Mouse (Mus musculus): ENCODE results near the gene Man2a2. TPM values are rescaled to one million over a fixed set of nuclear protein-coding genes. Genes with fewer than 3 reads are reported as not detected.

Gene Man2a2
- polyA plus RNA-seq, 1 experiment from 2014 or later, result 19.5 TPM

GRCm38 (mm10) chr7:80387033-80387632 is 16.0 kb upstream of the Man2a2 start:
- WGBS, result 36% methylated on average over 17 of the region's 17 CpGs
- H3K4me3 ChIP-seq (ENCODE audit: control insufficient read depth in 1 of 2, insufficient read depth in 1 of 2, low read depth in 1 of 2, low read length in 2 of 2), result peak overlapping the region; percentile 41 to 44

GRCm38 (mm10) chr7:80386235-80386930 is 15.2 kb upstream of the Man2a2 start:
- Histone ChIP-seq H3K9me3 (ENCODE audit: control insufficient read depth, low read length) (no peaks in the 10 kb centered on the region), H3K27ac (replicated peaks in 1 of 2; ENCODE audit: control insufficient read depth in 1 of 2, insufficient read depth in 1 of 2, low read depth in 2 of 2, low read length in 2 of 2) (peak overlapping the region; percentile 21 to 80), H3K27me3 (ENCODE audit: control insufficient read depth, insufficient read depth, low read length) (no peaks in the 10 kb centered on the region), H3K9ac (ENCODE audit: low read length) (peak overlapping the region; percentile 75), H3K36me3 (ENCODE audit: control insufficient read depth, insufficient read depth, low read length) (peaks cover 38% of the 10 kb centered on the region), H3K4me2 (ENCODE audit: low read length) (peak overlapping the region; percentile 73), H3K4me1 (ENCODE audit: control insufficient read depth in 2 of 2, insufficient read depth in 2 of 2, low read length in 2 of 2) (peaks cover 5 to 21% of the 10 kb centered on the region in 2 experiments; a peak in 3 of 4 replicates), H3K4me3 (ENCODE audit: control insufficient read depth in 1 of 2, insufficient read depth in 1 of 2, low read depth in 1 of 2, low read length in 2 of 2) (peak overlapping the region; percentile 41 to 44)
- 31% methylated on average over 16 of the region's 18 CpGs for WGBS
- ATAC-seq (ENCODE audit: insufficient number of reproducible peaks, insufficient read depth, low FRiP score, low read depth), result peak; percentile 40; the same call in 1 of the 2 replicates

More at GRCm38 (mm10) chr7:80387033-80387632, 16.0 kb upstream of the Man2a2 start:
- 0 out of 2 replicates have a peak, but pooled peaks have one; percentile 27 for ATAC-seq (ENCODE audit: insufficient number of reproducible peaks, insufficient read depth, low FRiP score, low read depth)
- Histone ChIP-seq H3K4me1 (ENCODE audit: control insufficient read depth in 2 of 2, insufficient read depth in 2 of 2, low read length in 2 of 2) (peaks cover 5 to 21% of the 10 kb centered on the region in 2 experiments; a peak in 3 of 4 replicates), H3K9ac (ENCODE audit: low read length) (peak overlapping the region; percentile 75), H3K4me2 (ENCODE audit: low read length) (peak overlapping the region; percentile 73), H3K36me3 (ENCODE audit: control insufficient read depth, insufficient read depth, low read length) (peaks cover 39% of the 10 kb centered on the region), H3K27me3 (ENCODE audit: control insufficient read depth, insufficient read depth, low read length) (no peaks in the 10 kb centered on the region), H3K9me3 (ENCODE audit: control insufficient read depth, low read length) (no peaks in the 10 kb centered on the region), H3K27ac (replicated peaks in 1 of 2; ENCODE audit: control insufficient read depth in 1 of 2, insufficient read depth in 1 of 2, low read depth in 2 of 2, low read length in 2 of 2) (peak overlapping the region; percentile 57 to 80)

GRCm38 (mm10) chr7:80382919-80383318 is 11.7 kb upstream of the Man2a2 start:
- no peak for ATAC-seq (ENCODE audit: insufficient number of reproducible peaks, insufficient read depth, low FRiP score, low read depth)
- Histone ChIP-seq H3K27me3 (ENCODE audit: control insufficient read depth, insufficient read depth, low read length) (no peaks in the 10 kb centered on the region), H3K36me3 (ENCODE audit: control insufficient read depth, insufficient read depth, low read length) (peaks cover 40% of the 10 kb centered on the region), H3K9me3 (ENCODE audit: control insufficient read depth, low read length) (no peaks in the 10 kb centered on the region), H3K4me1 (ENCODE audit: control insufficient read depth in 2 of 2, insufficient read depth in 2 of 2, low read length in 2 of 2) (peaks cover 5 to 17% of the 10 kb centered on the region in 2 experiments; a peak in 3 of 4 replicates), H3K4me3 (ENCODE audit: control insufficient read depth in 1 of 2, insufficient read depth in 1 of 2, low read depth in 1 of 2, low read length in 2 of 2) (no peak overlapping the region), H3K4me2 (ENCODE audit: low read length) (no peak overlapping the region), H3K27ac (replicated peaks in 1 of 2; ENCODE audit: control insufficient read depth in 1 of 2, insufficient read depth in 1 of 2, low read depth in 2 of 2, low read length in 2 of 2) (no peak overlapping the region), H3K9ac (ENCODE audit: low read length) (no peak overlapping the region)
- WGBS, result 78% methylated on average over 11 of the region's 11 CpGs

- H3K9ac ChIP-seq (ENCODE audit: low read length), result no peak overlapping the region
- no peaks in the 10 kb centered on the region for H3K9me3 ChIP-seq (ENCODE audit: control insufficient read depth, low read length)
- H3K27me3 ChIP-seq (ENCODE audit: control insufficient read depth, insufficient read depth, low read length), result no peaks in the 10 kb centered on the region
- WGBS, result 58% methylated on average over 13 of the region's 13 CpGs
- ATAC-seq (ENCODE audit: insufficient number of reproducible peaks, insufficient read depth, low FRiP score, low read depth), result no peak
- no peak overlapping the region for H3K27ac ChIP-seq (replicated peaks in 1 of 2; ENCODE audit: control insufficient read depth in 1 of 2, insufficient read depth in 1 of 2, low read depth in 2 of 2, low read length in 2 of 2)
- peaks cover 0 to 3% of the 10 kb centered on the region in 2 experiments; a peak in 1 of 4 replicates for H3K4me1 ChIP-seq (ENCODE audit: control insufficient read depth in 2 of 2, insufficient read depth in 2 of 2, low read length in 2 of 2)
- peaks cover 40% of the 10 kb centered on the region for H3K36me3 ChIP-seq (ENCODE audit: control insufficient read depth, insufficient read depth, low read length)
- no peak overlapping the region for H3K4me3 ChIP-seq (ENCODE audit: control insufficient read depth in 1 of 2, insufficient read depth in 1 of 2, low read depth in 1 of 2, low read length in 2 of 2)
- no peak overlapping the region for H3K4me2 ChIP-seq (ENCODE audit: low read length)
Measured at GRCm38 (mm10) chr7:80379531-80379930, 8.4 kb upstream of the Man2a2 start.

- H3K27ac ChIP-seq (replicated peaks in 1 of 2; ENCODE audit: control insufficient read depth in 1 of 2, insufficient read depth in 1 of 2, low read depth in 2 of 2, low read length in 2 of 2), result no peak overlapping the region
- no peaks in the 10 kb centered on the region for H3K27me3 ChIP-seq (ENCODE audit: control insufficient read depth, insufficient read depth, low read length)
- 25% methylated on average over 6 of the region's 6 CpGs for WGBS
- H3K4me1 ChIP-seq (ENCODE audit: control insufficient read depth in 2 of 2, insufficient read depth in 2 of 2, low read length in 2 of 2), result peaks cover 0 to 3% of the 10 kb centered on the region in 2 experiments; a peak in 1 of 4 replicates
- H3K9me3 ChIP-seq (ENCODE audit: control insufficient read depth, low read length), result no peaks in the 10 kb centered on the region
- ATAC-seq (ENCODE audit: insufficient number of reproducible peaks, insufficient read depth, low FRiP score, low read depth), result no peak
- no peak overlapping the region for H3K9ac ChIP-seq (ENCODE audit: low read length)
- H3K4me2 ChIP-seq (ENCODE audit: low read length), result no peak overlapping the region
- H3K36me3 ChIP-seq (ENCODE audit: control insufficient read depth, insufficient read depth, low read length), result peaks cover 28% of the 10 kb centered on the region
- no peak overlapping the region for H3K4me3 ChIP-seq (ENCODE audit: control insufficient read depth in 1 of 2, insufficient read depth in 1 of 2, low read depth in 1 of 2, low read length in 2 of 2)
Measured at GRCm38 (mm10) chr7:80377471-80377870, 6.3 kb upstream of the Man2a2 start.

GRCm38 (mm10) chr7:80376192-80376591 is 5.0 kb upstream of the Man2a2 start:
- H3K9ac ChIP-seq (ENCODE audit: low read length), result no peak overlapping the region
- peaks cover 0 to 3% of the 10 kb centered on the region in 2 experiments; a peak in 1 of 4 replicates for H3K4me1 ChIP-seq (ENCODE audit: control insufficient read depth in 2 of 2, insufficient read depth in 2 of 2, low read length in 2 of 2)
- no peak overlapping the region for H3K27ac ChIP-seq (replicated peaks in 1 of 2; ENCODE audit: control insufficient read depth in 1 of 2, insufficient read depth in 1 of 2, low read depth in 2 of 2, low read length in 2 of 2)
- peaks cover 19% of the 10 kb centered on the region; the same call in 1 of the 2 replicates for H3K36me3 ChIP-seq (ENCODE audit: control insufficient read depth, insufficient read depth, low read length)
- H3K9me3 ChIP-seq (ENCODE audit: control insufficient read depth, low read length), result no peaks in the 10 kb centered on the region
- H3K4me2 ChIP-seq (ENCODE audit: low read length), result no peak overlapping the region
- no peak overlapping the region for H3K4me3 ChIP-seq (ENCODE audit: control insufficient read depth in 1 of 2, insufficient read depth in 1 of 2, low read depth in 1 of 2, low read length in 2 of 2)
- no peak for ATAC-seq (ENCODE audit: insufficient number of reproducible peaks, insufficient read depth, low FRiP score, low read depth)
- H3K27me3 ChIP-seq (ENCODE audit: control insufficient read depth, insufficient read depth, low read length), result no peaks in the 10 kb centered on the region
- WGBS, result 81% methylated on average over 10 of the region's 10 CpGs

GRCm38 (mm10) chr7:80375376-80376039 is 4.3 kb upstream of the Man2a2 start:
- Histone ChIP-seq H3K4me3 (ENCODE audit: control insufficient read depth in 1 of 2, insufficient read depth in 1 of 2, low read depth in 1 of 2, low read length in 2 of 2) (no peak overlapping the region), H3K9me3 (ENCODE audit: control insufficient read depth, low read length) (no peaks in the 10 kb centered on the region), H3K27ac (replicated peaks in 1 of 2; ENCODE audit: control insufficient read depth in 1 of 2, insufficient read depth in 1 of 2, low read depth in 2 of 2, low read length in 2 of 2) (no peak overlapping the region), H3K9ac (ENCODE audit: low read length) (no peak overlapping the region), H3K4me1 (ENCODE audit: control insufficient read depth in 2 of 2, insufficient read depth in 2 of 2, low read length in 2 of 2) (peaks cover 0 to 3% of the 10 kb centered on the region in 2 experiments; a peak in 1 of 4 replicates), H3K4me2 (ENCODE audit: low read length) (no peak overlapping the region), H3K36me3 (ENCODE audit: control insufficient read depth, insufficient read depth, low read length) (peaks cover 14% of the 10 kb centered on the region; the same call in 1 of the 2 replicates), H3K27me3 (ENCODE audit: control insufficient read depth, insufficient read depth, low read length) (no peaks in the 10 kb centered on the region)
- no peak for ATAC-seq (ENCODE audit: insufficient number of reproducible peaks, insufficient read depth, low FRiP score, low read depth)
- 42% methylated on average over 9 of the region's 9 CpGs for WGBS

Data from heart, embryonic 14.5 days (tissue).